Mouse (Mus musculus): ENCODE data around the gene Eef2.

GRCm38 (mm10) chr10:81196470-81197065 is 20.1 kb downstream of the Eef2 start:
- no peak for TF ChIP-seq CTCF (IDR thresholded peaks at IDR 0.05; ENCODE audit: low read depth, low read length)
- no peak for TF ChIP-seq POLR2A (IDR thresholded peaks at IDR 0.05; ENCODE audit: insufficient read depth, low read length)

Measured in ES-Bruce4 (cell line).